Mouse (Mus musculus) CD4-positive, CD25-positive, alpha-beta regulatory T cell, adult 9 weeks (primary cell): ENCODE data around the gene C4bp. TPM values are rescaled to one million over a fixed set of nuclear protein-coding genes. Genes with fewer than 3 reads are reported as not detected.

ENCODE experiments used
- polyA plus RNA-seq: library from polyadenylated mRNA; unstranded; fragments of 100-300 nt; shearing (Covaris generic); gene quantifications from one replicate; pipeline ENCODE4 v1.2.1, GENCODE M21; 2017

C4bp gene
- 0.09 TPM for polyA plus RNA-seq

GRCm38 (mm10) chr1:130661454-130661853 is at the start of gene C4bp:
TSS of gene C4bp (minus strand) at chr1:130661632.

GRCm38 (mm10) chr1:130629521-130629920 is 31.9 kb downstream of the C4bp start, which contains the start of gene Zp3r:
TSS of gene Zp3r (minus strand) at chr1:130629621.

Other genes starting within 250 kb of the C4bp start
- not detected for gene Cd55b, start 238.6 kb downstream of the C4bp start, polyA plus RNA-seq
- 48.1 TPM for gene Cd55, start 198.9 kb downstream of the C4bp start, polyA plus RNA-seq
- not detected for gene Zp3r, start 32.0 kb downstream of the C4bp start, polyA plus RNA-seq
- gene Gm29427, start 54.2 kb upstream of the C4bp start, polyA plus RNA-seq = not detected
- gene Yod1, start 55.7 kb upstream of the C4bp start, polyA plus RNA-seq = 7.0 TPM
- 6.1 TPM for gene Pfkfb2, start 67.6 kb upstream of the C4bp start, polyA plus RNA-seq
- 0.71 TPM for gene AA986860, start 70.3 kb upstream of the C4bp start, polyA plus RNA-seq
- 0.67 TPM for gene Fcamr, start 139.3 kb upstream of the C4bp start, polyA plus RNA-seq
- gene Pigr, start 165.1 kb upstream of the C4bp start, polyA plus RNA-seq = 0.14 TPM
- gene Fcmr, start 204.0 kb upstream of the C4bp start, polyA plus RNA-seq = 5.2 TPM
- not detected for gene Il24, start 225.8 kb upstream of the C4bp start, polyA plus RNA-seq
- not detected for gene Il20, start 249.8 kb upstream of the C4bp start, polyA plus RNA-seq